Mouse (Mus musculus) embryonic facial prominence, embryonic 11.5 days (tissue): Measurements from ENCODE around the gene Tbc1d1. TPM values are rescaled to one million over a fixed set of nuclear protein-coding genes. Genes with fewer than 3 reads are reported as not detected.

ENCODE experiments used
- ATAC-seq: fragments of 200-750 bp; cut with Nextera tagmentation; replicated peaks from 2 replicates; pipeline ENCODE4 v1.8.0; 2017; ENCODE audit warnings: low read depth; ENCODE audit not compliant: insufficient number of reproducible peaks, low FRiP score, low TSS enrichment
- DNase-seq: peaks from one replicate; pipeline ENCODE4 v3.0.0-alpha.2; 2015; ENCODE audit warnings: low spot score
- H3K27ac ChIP-seq: fragments of 300-500 bp; sonication (generic); replicated peaks from 2 replicates; pipeline ENCODE4 v1.5.1; 2014; ENCODE audit warnings: mild to moderate bottlenecking, low read depth, low read length, control low read depth
- H3K27me3 ChIP-seq: fragments of 300-500 bp; sonication (generic); 2 replicates; pipeline ENCODE4 v1.6.1; 2014; ENCODE audit warnings: mild to moderate bottlenecking, low read length, moderate library complexity, mixed read lengths; ENCODE audit not compliant: control insufficient read depth, insufficient read depth
- H3K36me3 ChIP-seq: fragments of 300-500 bp; sonication (generic); replicated peaks from 2 replicates; pipeline ENCODE4 v1.6.1; 2014; ENCODE audit warnings: low read depth, mild to moderate bottlenecking, low read length, moderate library complexity, mixed read lengths; ENCODE audit not compliant: control insufficient read depth, insufficient read depth
- H3K4me1 ChIP-seq: fragments of 300-500 bp; sonication (generic); 2 replicates; pipeline ENCODE4 v1.6.1; 2014; ENCODE audit warnings: low read length, mixed read lengths; ENCODE audit not compliant: control insufficient read depth, insufficient read depth
- H3K4me2 ChIP-seq: fragments of 300-500 bp; sonication (generic); 2 replicates; pipeline ENCODE4 v1.6.1; 2014; ENCODE audit warnings: low read depth, mild to moderate bottlenecking, control low read depth, low read length, moderate library complexity
- H3K4me3 ChIP-seq: fragments of 300-500 bp; sonication (generic); 2 replicates; pipeline ENCODE4 v1.5.1; 2014; ENCODE audit warnings: low read depth, low read length, control low read depth
- H3K9ac ChIP-seq: fragments of 300-500 bp; sonication (generic); replicated peaks from 2 replicates; pipeline ENCODE4 v1.6.1; 2014; ENCODE audit warnings: mild to moderate bottlenecking, control low read depth, low read length
- H3K9me3 ChIP-seq: fragments of 300-500 bp; sonication (generic); replicated peaks from 2 replicates; pipeline ENCODE4 v1.6.1; 2016; ENCODE audit warnings: mild to moderate bottlenecking, low read length, inconsistent platforms, mixed read lengths; ENCODE audit not compliant: control insufficient read depth
- WGBS: fragments of 180-500 bp; shearing (Covaris S2); extraction: QIAGEN DNeasy Blood & Tissue Kit; methylation state at CpG from one replicate; pipeline ENCODE4 v1.1.7; 2014; 5-methylcytosine and 5-hydroxymethylcytosine counted together
- polyA plus RNA-seq: library from polyadenylated mRNA; unstranded; fragments of >200 nt; fragmentation: Nextera tagmentation; extraction: Ambion mirVana; gene quantifications from 2 replicates; pipeline ENCODE4 v1.2.1, GENCODE M21; 2014

The Tbc1d1 gene
- polyA plus RNA-seq, 1 experiment from 2014 or later: 30.4 TPM

GRCm38 (mm10) chr5:64164414-64164813 lies 8.3 kb downstream of the Tbc1d1 start:
- no peak overlapping the region for H3K27ac ChIP-seq
- H3K4me1 ChIP-seq: no peaks in the 10 kb centered on the region; the same call in 1 of the 2 replicates
- no peak overlapping the region for H3K9ac ChIP-seq
- H3K4me2 ChIP-seq: no peak overlapping the region
- ATAC-seq (no peak), DNase-seq (no peak)
- WGBS: 88% methylated on average over 3 of the region's 3 CpGs
- H3K36me3 ChIP-seq: no peaks in the 10 kb centered on the region
- H3K4me3 ChIP-seq: no peak overlapping the region
- H3K27me3 ChIP-seq: peaks cover 16% of the 10 kb centered on the region
- no peaks in the 10 kb centered on the region for H3K9me3 ChIP-seq

GRCm38 (mm10) chr5:64165826-64166225 lies 9.7 kb downstream of the Tbc1d1 start:
- 61% methylated on average over 2 of the region's 2 CpGs for WGBS

DNA sequence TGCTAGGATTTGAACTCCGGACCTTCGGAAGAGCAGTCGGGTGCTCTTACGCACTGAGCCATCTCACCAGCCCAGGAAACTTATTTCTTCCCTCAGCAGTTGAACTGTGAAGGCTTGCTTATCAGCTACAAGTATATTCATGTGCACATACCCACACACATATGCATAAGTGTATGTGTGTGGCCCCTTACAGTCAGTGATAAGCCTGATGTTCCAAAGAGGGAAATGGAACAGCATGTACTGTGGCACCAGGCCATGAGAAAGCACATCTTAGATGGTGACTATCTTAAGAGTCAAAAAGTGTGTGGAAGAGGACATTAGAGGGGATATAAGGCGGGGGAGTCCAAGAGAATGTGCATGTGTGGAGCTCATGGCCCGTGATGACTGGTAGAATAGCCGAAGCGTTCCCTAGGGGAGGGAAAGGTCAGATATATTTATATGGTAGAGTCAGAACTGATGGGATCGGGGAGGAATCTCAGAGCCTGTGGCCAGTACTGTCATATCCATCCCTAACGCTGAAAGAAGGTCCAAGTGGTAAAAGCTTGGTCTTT lies 13.0 kb downstream of the Tbc1d1 start:
- no peak for ATAC-seq
- no peaks in the 10 kb centered on the region for H3K4me1 ChIP-seq
- 91% methylated on average over 10 of the region's 10 CpGs for WGBS
- no peak overlapping the region for H3K9ac ChIP-seq
- no peak overlapping the region for H3K4me3 ChIP-seq
- H3K9me3 ChIP-seq: no peaks in the 10 kb centered on the region
- H3K27me3 ChIP-seq: no peaks in the 10 kb centered on the region
- DNase-seq: no peak
- H3K27ac ChIP-seq: no peak overlapping the region
- H3K36me3 ChIP-seq: no peaks in the 10 kb centered on the region
- H3K4me2 ChIP-seq: no peak overlapping the region

More at GRCm38 (mm10) chr5:64165826-64166225, 9.7 kb downstream of the Tbc1d1 start:
- H3K27me3 ChIP-seq: peaks cover 5% of the 10 kb centered on the region; the same call in 1 of the 2 replicates
- H3K4me3 ChIP-seq: no peak overlapping the region
- H3K9ac ChIP-seq: no peak overlapping the region
- DNase-seq (no peak), ATAC-seq (no peak)
- no peaks in the 10 kb centered on the region for H3K9me3 ChIP-seq
- no peaks in the 10 kb centered on the region for H3K36me3 ChIP-seq
- no peak overlapping the region for H3K27ac ChIP-seq
- no peaks in the 10 kb centered on the region for H3K4me1 ChIP-seq
- no peak overlapping the region for H3K4me2 ChIP-seq

DNA sequence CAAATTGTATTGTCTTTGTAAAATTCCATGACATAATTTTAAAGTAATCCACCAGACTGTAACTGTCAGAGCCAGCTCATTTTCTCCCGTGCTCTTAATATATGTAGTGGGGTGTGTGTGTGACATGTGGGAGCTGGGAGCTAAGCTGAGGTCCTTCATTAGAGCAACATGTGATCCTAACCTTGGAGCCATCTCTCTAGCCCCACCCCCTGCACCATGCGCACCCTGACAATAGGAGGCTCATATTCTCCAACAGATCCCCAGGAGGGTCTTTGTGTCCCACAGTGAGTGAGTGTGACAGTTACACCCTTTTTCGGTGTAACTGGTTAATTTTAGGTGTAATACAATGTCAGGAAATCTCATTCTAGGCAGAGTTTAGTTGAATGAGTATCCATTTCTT lies 16.8 kb downstream of the Tbc1d1 start:
- no peak overlapping the region for H3K27ac ChIP-seq
- H3K4me3 ChIP-seq: no peak overlapping the region
- WGBS: 82% methylated on average over 3 of the region's 3 CpGs
- H3K4me2 ChIP-seq: no peak overlapping the region
- no peak overlapping the region for H3K9ac ChIP-seq
- no peaks in the 10 kb centered on the region for H3K27me3 ChIP-seq
- H3K9me3 ChIP-seq: no peaks in the 10 kb centered on the region
- ATAC-seq: no peak
- H3K4me1 ChIP-seq: no peaks in the 10 kb centered on the region
- DNase-seq: no peak
- H3K36me3 ChIP-seq: no peaks in the 10 kb centered on the region

DNA sequence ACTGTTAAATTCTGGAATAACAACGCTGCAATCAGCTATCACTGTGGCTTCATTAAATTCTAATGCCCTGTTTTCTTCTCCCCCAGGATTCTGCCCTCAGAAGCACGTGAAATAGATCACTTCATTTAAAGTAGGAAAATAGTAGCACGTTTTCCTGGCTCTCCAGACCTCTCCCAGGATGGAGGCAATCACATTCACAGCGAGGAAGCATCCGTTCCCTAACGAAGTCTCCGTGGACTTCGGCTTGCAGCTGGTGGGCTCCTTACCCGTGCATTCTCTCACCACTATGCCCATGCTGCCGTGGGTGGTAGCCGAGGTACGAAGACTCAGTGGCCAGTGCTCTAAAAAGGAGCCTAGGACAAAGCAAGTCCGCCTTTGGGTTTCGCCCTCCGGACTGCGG lies 17.2 kb downstream of the Tbc1d1 start:
- no peak for ATAC-seq

GRCm38 (mm10) chr5:64174429-64174935 lies 18.4 kb downstream of the Tbc1d1 start:
- H3K9ac ChIP-seq: no peak overlapping the region
- DNase-seq (no peak), ATAC-seq (no peak)
- no peak overlapping the region for H3K4me2 ChIP-seq
- H3K9me3 ChIP-seq: no peaks in the 10 kb centered on the region
- no peaks in the 10 kb centered on the region for H3K27me3 ChIP-seq
- no peaks in the 10 kb centered on the region for H3K4me1 ChIP-seq
- WGBS: 65% methylated on average over 5 of the region's 5 CpGs
- H3K27ac ChIP-seq: no peak overlapping the region
- no peak overlapping the region for H3K4me3 ChIP-seq
- H3K36me3 ChIP-seq: no peaks in the 10 kb centered on the region

More for the DNA sequence above, 17.2 kb downstream of the Tbc1d1 start:
- WGBS: 87% methylated on average over 16 of the region's 16 CpGs
- Histone ChIP-seq H3K27me3 (no peaks in the 10 kb centered on the region), H3K27ac (no peak overlapping the region), H3K36me3 (no peaks in the 10 kb centered on the region), H3K9me3 (no peaks in the 10 kb centered on the region), H3K4me3 (no peak overlapping the region), H3K4me2 (no peak overlapping the region), H3K9ac (no peak overlapping the region), H3K4me1 (no peaks in the 10 kb centered on the region)
- DNase-seq: no peak

DNA sequence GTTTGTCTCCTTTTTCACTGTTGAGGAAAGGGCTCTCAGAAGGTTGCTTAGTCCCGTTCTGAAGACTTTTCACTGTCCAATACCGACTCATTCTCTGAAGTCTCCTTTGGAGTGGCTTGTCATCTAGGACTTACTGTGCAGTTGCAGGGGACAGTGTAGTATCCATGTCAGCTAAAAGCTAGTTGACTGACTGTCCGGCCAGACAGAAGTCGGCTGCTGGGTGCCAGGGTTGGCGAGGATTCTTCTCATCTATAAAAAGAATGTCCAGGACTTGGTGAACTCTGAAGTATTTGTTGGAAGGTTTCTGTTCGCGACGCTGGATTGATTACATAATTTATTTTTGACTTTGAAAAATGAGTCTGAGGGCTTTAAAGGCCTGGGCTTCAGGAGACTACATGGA lies 24.4 kb downstream of the Tbc1d1 start:
- no peak for DNase-seq

DNA sequence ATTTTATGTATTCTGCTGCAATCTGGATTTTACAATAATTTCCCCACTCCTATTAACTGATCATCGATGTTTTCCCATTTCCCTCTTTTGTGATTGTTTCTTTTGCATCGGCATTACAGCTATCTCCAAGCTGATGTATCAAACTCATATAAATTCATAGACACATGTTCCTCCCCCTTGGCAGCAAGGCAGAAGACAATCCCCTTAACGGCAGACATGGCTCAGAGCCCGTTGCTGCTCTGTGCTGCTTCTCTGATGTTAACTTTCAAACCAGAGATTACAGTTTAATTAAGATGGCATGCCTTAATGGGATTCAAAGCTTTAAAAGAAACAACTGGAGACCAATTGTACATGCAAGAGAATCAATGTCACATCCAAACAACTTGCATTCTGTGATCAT lies 27.6 kb downstream of the Tbc1d1 start:
- WGBS: 72% methylated on average over 4 of the region's 4 CpGs
- no peak for ATAC-seq

More for the DNA sequence above, 24.4 kb downstream of the Tbc1d1 start:
- Histone ChIP-seq H3K27me3 (no peaks in the 10 kb centered on the region), H3K4me3 (no peak overlapping the region), H3K27ac (no peak overlapping the region), H3K9ac (no peak overlapping the region), H3K4me1 (no peaks in the 10 kb centered on the region), H3K9me3 (no peaks in the 10 kb centered on the region), H3K36me3 (no peaks in the 10 kb centered on the region), H3K4me2 (no peak overlapping the region)
- 87% methylated on average over 8 of the region's 8 CpGs for WGBS
- no peak for ATAC-seq

More for the DNA sequence above, 27.6 kb downstream of the Tbc1d1 start:
- no peak overlapping the region for H3K4me3 ChIP-seq
- no peak overlapping the region for H3K27ac ChIP-seq
- H3K9ac ChIP-seq: no peak overlapping the region
- no peak overlapping the region for H3K4me2 ChIP-seq
- no peaks in the 10 kb centered on the region for H3K27me3 ChIP-seq
- no peaks in the 10 kb centered on the region for H3K9me3 ChIP-seq
- no peaks in the 10 kb centered on the region for H3K4me1 ChIP-seq
- H3K36me3 ChIP-seq: no peaks in the 10 kb centered on the region
- DNase-seq: no peak
